9 mouse cellular contexts compared by ENCODE assay signal in genomic region chr4:83182178-83183068, GRCm38 (mm10).
A peak's percentile ranks its signal among the peaks of the same experiment; 100 is the strongest.
DNase-seq lines count a peak whose midpoint lies in the region; ATAC-seq and TF ChIP-seq lines count a peak whose summit lies in the region.
"Had no signal": no experiment of that assay in that cellular context is flagged by ENCODE, and none has a peak within 500 bp of the region (broad histone marks: within the 10 kb centered on the region; RNA-seq: fewer than 3 reads in every experiment).

No protein-coding gene starts in this region.

- H3K9me3 ChIP-seq in forebrain, embryonic 12.5 days: no peaks in the 10 kb centered on the region
- H3K9me3 ChIP-seq in forebrain, postnatal 0 days (ENCODE audit: low read length): no peaks in the 10 kb centered on the region
- no peaks in the 10 kb centered on the region for H3K9me3 ChIP-seq in forebrain, embryonic 15.5 days
- H3K9me3 ChIP-seq in limb, embryonic 13.5 days: no peaks in the 10 kb centered on the region
- H3K9me3 ChIP-seq in liver, embryonic 12.5 days (replicated peaks): no peaks in the 10 kb centered on the region

- TF ChIP-seq CTCF in forebrain, postnatal 0 days (IDR thresholded peaks at IDR 0.05; ENCODE audit: low read depth): no peak

- H3K4me2 ChIP-seq in forebrain, embryonic 12.5 days: no peak overlapping the region
- no peak overlapping the region for H3K4me2 ChIP-seq in forebrain, postnatal 0 days (ENCODE audit: low read depth)
- H3K4me2 ChIP-seq in forebrain, embryonic 15.5 days (replicated peaks): no peak overlapping the region
- no peak overlapping the region for H3K4me2 ChIP-seq in limb, embryonic 13.5 days (replicated peaks)
- no peak overlapping the region for H3K4me2 ChIP-seq in liver, embryonic 12.5 days

- H3K27ac ChIP-seq in forebrain, embryonic 12.5 days: no peak overlapping the region
- no peak overlapping the region for H3K27ac ChIP-seq in forebrain, postnatal 0 days (ENCODE audit: low read depth, low read length)
- H3K27ac ChIP-seq in forebrain, embryonic 15.5 days (replicated peaks): peak overlapping the region; percentile 46; the same call in 1 of the 2 replicates
- no peak overlapping the region for H3K27ac ChIP-seq in limb, embryonic 13.5 days
- no peak overlapping the region for H3K27ac ChIP-seq in liver, embryonic 12.5 days

- 64% methylated on average over 8 of the region's 8 CpGs for WGBS in forebrain, embryonic 12.5 days
- WGBS in forebrain, postnatal 0 days: 47% methylated on average over 8 of the region's 8 CpGs
- 49% methylated on average over 8 of the region's 8 CpGs for WGBS in forebrain, embryonic 15.5 days
- 59% methylated on average over 8 of the region's 8 CpGs for WGBS in limb, embryonic 13.5 days
- 67% methylated on average over 8 of the region's 8 CpGs for WGBS in liver, embryonic 12.5 days (ENCODE audit: insufficient replicate concordance)

- DNase-seq in forebrain, postnatal 0 days: no peak
- DNase-seq in lung, postnatal 10 days: peak; percentile 24
- no peak for DNase-seq in lung, adult 18-20 months
- DNase-seq in spleen, adult 12 weeks (ENCODE audit: low spot score): no peak
- DNase-seq: thymus, adult 2 months had no signal

- H3K4me3 ChIP-seq in forebrain, embryonic 12.5 days (replicated peaks): no peak overlapping the region
- H3K4me3 ChIP-seq in forebrain, postnatal 0 days (ENCODE audit: low read depth, low read length): no peak overlapping the region
- H3K4me3 ChIP-seq in forebrain, embryonic 15.5 days: no peak overlapping the region
- no peak overlapping the region for H3K4me3 ChIP-seq in limb, embryonic 13.5 days
- H3K4me3 ChIP-seq in liver, embryonic 12.5 days: no peak overlapping the region

- H3K27me3 ChIP-seq in forebrain, embryonic 12.5 days: no peaks in the 10 kb centered on the region
- H3K27me3 ChIP-seq in forebrain, postnatal 0 days (ENCODE audit: insufficient read depth, low read length): no peaks in the 10 kb centered on the region
- H3K27me3 ChIP-seq in forebrain, embryonic 15.5 days: no peaks in the 10 kb centered on the region
- no peaks in the 10 kb centered on the region for H3K27me3 ChIP-seq in limb, embryonic 13.5 days
- H3K27me3 ChIP-seq in liver, embryonic 12.5 days (replicated peaks): no peaks in the 10 kb centered on the region

- peak; percentile 36; the same call in 1 of the 2 replicates for ATAC-seq in forebrain, embryonic 12.5 days (ENCODE audit: low FRiP score)
- no peak for ATAC-seq in forebrain, postnatal 0 days
- ATAC-seq in forebrain, embryonic 15.5 days (replicated peaks): no peak
- 0 out of 2 replicates have a peak, but pooled peaks have one; percentile 24 for ATAC-seq in limb, embryonic 13.5 days (ENCODE audit: low FRiP score, low read depth)
- ATAC-seq in liver, embryonic 12.5 days: no peak

- H3K36me3 ChIP-seq in forebrain, embryonic 12.5 days (replicated peaks): no peaks in the 10 kb centered on the region
- no peaks in the 10 kb centered on the region for H3K36me3 ChIP-seq in forebrain, postnatal 0 days (ENCODE audit: insufficient read depth)
- H3K36me3 ChIP-seq in forebrain, embryonic 15.5 days: no peaks in the 10 kb centered on the region
- H3K36me3 ChIP-seq in limb, embryonic 13.5 days: no peaks in the 10 kb centered on the region
- H3K36me3 ChIP-seq in liver, embryonic 12.5 days: no peaks in the 10 kb centered on the region

- H3K9ac ChIP-seq in forebrain, embryonic 12.5 days: no peak overlapping the region
- H3K9ac ChIP-seq in forebrain, postnatal 0 days: no peak overlapping the region
- no peak overlapping the region for H3K9ac ChIP-seq in forebrain, embryonic 15.5 days (replicated peaks)
- H3K9ac ChIP-seq in limb, embryonic 13.5 days: no peak overlapping the region
- no peak overlapping the region for H3K9ac ChIP-seq in liver, embryonic 12.5 days

- H3K4me1 ChIP-seq in forebrain, embryonic 12.5 days: peaks cover 18% of the 10 kb centered on the region
- no peaks in the 10 kb centered on the region for H3K4me1 ChIP-seq in forebrain, postnatal 0 days (ENCODE audit: insufficient read depth)
- H3K4me1 ChIP-seq in forebrain, embryonic 15.5 days: peaks cover 24% of the 10 kb centered on the region
- H3K4me1 ChIP-seq in limb, embryonic 13.5 days: peaks cover 7% of the 10 kb centered on the region
- no peaks in the 10 kb centered on the region for H3K4me1 ChIP-seq in liver, embryonic 12.5 days

Comparison
In these comparisons a context has a peak if more than half of its experiments do, and no peak if none do; other contexts are left out.
1. ATAC-seq: peak in forebrain, embryonic 12.5 days (single experiment) and limb, embryonic 13.5 days (single experiment); none in forebrain, postnatal 0 days (single experiment), forebrain, embryonic 15.5 days (single experiment) and liver, embryonic 12.5 days (single experiment).